Mouse (Mus musculus) myocyte (in vitro differentiated cells): Measurements from ENCODE around the gene Ric1. TPM values are rescaled to one million over a fixed set of nuclear protein-coding genes. Genes with fewer than 3 reads are reported as not detected.
A peak's percentile ranks its signal among the peaks of the same experiment; 100 is the strongest.

Source experiments
- H3K27me3 ChIP-seq: one replicate; pipeline ENCODE4 v1.6.1; 2011; ENCODE audit not compliant: control insufficient read depth, insufficient read depth, insufficient read length
- H3K36me3 ChIP-seq: one replicate; pipeline ENCODE4 v1.6.1; 2011; ENCODE audit not compliant: control insufficient read depth, insufficient read depth
- H3K4me2 ChIP-seq: one replicate; pipeline ENCODE4 v1.6.1; 2011; ENCODE audit warnings: low read depth, control low read depth
- H3K4me3 ChIP-seq: one replicate; pipeline ENCODE4 v1.5.1; 2011; ENCODE audit warnings: mild to moderate bottlenecking, control low read depth, moderate library complexity
- H3K79me2 ChIP-seq: one replicate; pipeline ENCODE4 v1.6.1; 2011; ENCODE audit not compliant: control insufficient read depth, insufficient read depth
- H3ac ChIP-seq: one replicate; pipeline ENCODE4 v1.6.1; 2011; ENCODE audit not compliant: control insufficient read depth, insufficient read length
- CEBPB ChIP-seq: IDR thresholded peaks from 2 replicates; pipeline ENCODE4 v1.6.1; 2011; ENCODE audit warnings: mild to moderate bottlenecking, moderate library complexity; ENCODE audit not compliant: poor library complexity, insufficient read depth, severe bottlenecking
- E2F4 ChIP-seq: IDR thresholded peaks from one replicate; pipeline ENCODE4 v1.6.1; 2011; ENCODE audit warnings: mild to moderate bottlenecking, control low read depth, moderate library complexity; ENCODE audit not compliant: insufficient read depth
- MAX ChIP-seq: IDR thresholded peaks from one replicate; pipeline ENCODE4 v1.6.1; 2011; ENCODE audit warnings: low read depth, mild to moderate bottlenecking, control low read depth
- MYOD1 ChIP-seq, 3 experiments: IDR thresholded peaks; one replicate each; pipeline ENCODE4 v1.6.1; 2011; ENCODE audit warnings: control low read depth in 2 of 3, low read depth in 2 of 3, mild to moderate bottlenecking in 2 of 3, moderate library complexity in 1 of 3; ENCODE audit not compliant: insufficient read length in 2 of 3, control insufficient read depth in 1 of 3
- MYOG ChIP-seq, 3 experiments: IDR thresholded peaks; one replicate each; pipeline ENCODE4 v1.6.1; 2011; ENCODE audit warnings: control low read depth in 2 of 3, low read depth in 2 of 3, mild to moderate bottlenecking in 2 of 3; ENCODE audit not compliant: insufficient read length in 2 of 3, control insufficient read depth in 1 of 3, insufficient read depth in 1 of 3
- POLR2A ChIP-seq: IDR thresholded peaks from one replicate; pipeline ENCODE4 v1.6.1; 2011; ENCODE audit warnings: low read depth, mild to moderate bottlenecking, control low read depth, moderate library complexity; ENCODE audit not compliant: insufficient read length
- POLR2AphosphoS2 ChIP-seq: IDR thresholded peaks from one replicate; pipeline ENCODE4 v1.6.1; 2011; ENCODE audit warnings: low read depth, control low read depth; ENCODE audit not compliant: insufficient read length
- REST ChIP-seq: IDR thresholded peaks from one replicate; pipeline ENCODE4 v1.6.1; 2011; ENCODE audit warnings: mild to moderate bottlenecking, control low read depth, moderate library complexity; ENCODE audit not compliant: insufficient read depth, insufficient read length
- SRF ChIP-seq: IDR thresholded peaks from one replicate; pipeline ENCODE4 v1.6.1; 2011; ENCODE audit warnings: low read depth; ENCODE audit not compliant: control insufficient read depth, insufficient read length
- TCF12 ChIP-seq: IDR thresholded peaks from one replicate; pipeline ENCODE4 v1.6.1; 2011; ENCODE audit warnings: mild to moderate bottlenecking, control low read depth; ENCODE audit not compliant: poor library complexity, insufficient read depth, severe bottlenecking
- TCF3 ChIP-seq: IDR thresholded peaks from one replicate; pipeline ENCODE4 v1.6.1; 2011; ENCODE audit warnings: low read depth, control low read depth; ENCODE audit not compliant: insufficient read length
- USF1 ChIP-seq: IDR thresholded peaks from one replicate; pipeline ENCODE4 v1.6.1; 2011; ENCODE audit warnings: low read depth, mild to moderate bottlenecking, control low read depth, moderate library complexity
- polyA plus RNA-seq: library from polyadenylated mRNA; unstranded; fragments of >200 nt; fragmentation: generic; extraction: Trizol; gene quantifications from one replicate; pipeline ENCODE4 v1.2.1, GENCODE M21; 2012; ENCODE audit warnings: missing spikeins

The Ric1 gene
- polyA plus RNA-seq, 1 experiment = 7.2 TPM

DNA sequence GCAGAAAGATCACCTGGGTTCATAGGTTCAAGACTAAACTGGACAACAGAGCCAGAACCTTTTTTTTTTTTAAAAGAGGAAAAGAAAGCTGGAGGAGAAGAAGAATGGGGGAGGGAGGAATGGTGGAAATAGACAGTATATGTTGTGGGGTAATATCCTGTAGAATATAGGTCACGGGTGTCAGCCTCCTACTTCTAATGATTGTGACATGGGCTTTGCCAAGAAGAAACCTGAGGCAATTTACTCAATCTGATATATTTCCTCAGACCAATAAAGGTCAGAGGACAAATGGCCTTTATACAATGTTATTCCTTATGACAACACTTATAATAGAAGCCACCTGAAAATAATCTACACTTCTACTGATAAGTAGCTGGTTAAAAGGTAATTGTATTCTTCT lies 21.7 kb upstream of the Ric1 start:
- H3K4me3 ChIP-seq = no peak overlapping the region
- no peak overlapping the region for H3K4me2 ChIP-seq
- H3K79me2 ChIP-seq = no peaks in the 10 kb centered on the region
- no peak overlapping the region for H3ac ChIP-seq
- peaks cover 4% of the 10 kb centered on the region for H3K27me3 ChIP-seq
- no peaks in the 10 kb centered on the region for H3K36me3 ChIP-seq
- TF ChIP-seq REST (no peak), MAX (no peak), MYOD1 (IDR thresholded peaks at IDR 0.05; ENCODE audit: control insufficient read depth in 1 of 3, insufficient read length in 2 of 3, low read depth in 2 of 3) (no peak), TCF12 (no peak)

DNA sequence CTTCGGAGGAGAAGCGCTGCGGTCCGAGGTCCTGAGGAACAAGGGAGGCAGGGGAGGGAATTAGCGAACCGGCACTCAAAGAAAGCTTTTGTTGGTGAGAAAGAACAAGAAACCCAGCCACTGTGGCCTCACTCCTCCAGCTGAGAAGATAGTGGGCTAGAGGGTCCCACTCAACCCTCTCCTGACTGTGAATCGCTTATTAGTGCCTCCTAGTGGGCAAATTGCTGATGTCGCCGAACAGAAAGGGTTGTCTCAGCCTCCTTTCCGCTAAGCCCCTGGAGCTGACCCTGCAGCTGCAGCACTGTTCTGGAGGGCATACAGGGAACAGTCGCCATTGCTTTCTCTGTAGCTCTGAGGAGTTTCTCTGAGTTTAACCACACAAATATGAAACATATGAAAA lies 21.0 kb upstream of the Ric1 start:
- Histone ChIP-seq H3K4me2 (peak overlapping the region; percentile 58), H3K36me3 (no peaks in the 10 kb centered on the region), H3K27me3 (peaks cover 4% of the 10 kb centered on the region), H3K79me2 (no peaks in the 10 kb centered on the region), H3K4me3 (no peak overlapping the region), H3ac (no peak overlapping the region)
- no peak for TF ChIP-seq USF1
- no peak for TF ChIP-seq POLR2AphosphoS2
- TF ChIP-seq TCF3 = no peak
- no peak for TF ChIP-seq MAX
- no peak for TF ChIP-seq POLR2A
- TF ChIP-seq E2F4 = no peak

GRCm38 (mm10) chr19:29501507-29501906 lies 20.6 kb upstream of the Ric1 start:
- Histone ChIP-seq H3K27me3 (peaks cover 4% of the 10 kb centered on the region), H3K4me3 (no peak overlapping the region), H3K4me2 (peak overlapping the region; percentile 58)

DNA sequence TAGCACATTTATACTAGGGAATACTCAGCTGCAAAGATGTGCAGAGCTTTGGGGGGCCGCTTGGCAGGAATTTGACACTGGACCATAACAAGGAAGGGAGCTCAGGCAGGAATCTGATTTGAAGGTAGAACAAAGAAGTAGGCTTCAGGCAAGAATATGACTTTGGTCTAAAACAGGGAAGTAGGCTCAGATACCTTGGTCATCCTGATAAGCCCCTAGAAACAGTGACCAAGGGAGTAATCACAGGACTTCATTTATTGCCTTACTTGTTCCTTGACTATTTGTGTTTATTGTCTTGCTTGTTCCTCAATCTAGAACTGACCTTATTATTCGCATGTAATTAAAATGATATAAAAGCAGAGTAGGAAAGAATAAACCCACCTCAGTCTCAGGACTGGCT lies 18.0 kb upstream of the Ric1 start:
- Histone ChIP-seq H3ac (no peak overlapping the region), H3K79me2 (no peaks in the 10 kb centered on the region), H3K27me3 (peaks cover 4% of the 10 kb centered on the region), H3K4me3 (no peak overlapping the region), H3K36me3 (no peaks in the 10 kb centered on the region), H3K4me2 (no peak overlapping the region)
- no peak for TF ChIP-seq USF1
- TF ChIP-seq POLR2A = no peak
- TF ChIP-seq SRF = no peak
- no peak for TF ChIP-seq MYOG (IDR thresholded peaks at IDR 0.05; ENCODE audit: control insufficient read depth in 1 of 3, insufficient read depth in 1 of 3, insufficient read length in 2 of 3, low read depth in 2 of 3)
- TF ChIP-seq MAX = no peak
- TF ChIP-seq MYOD1 (IDR thresholded peaks at IDR 0.05; ENCODE audit: control insufficient read depth in 1 of 3, insufficient read length in 2 of 3, low read depth in 2 of 3) = no peak
- TF ChIP-seq POLR2AphosphoS2 = no peak

More at GRCm38 (mm10) chr19:29501507-29501906, 20.6 kb upstream of the Ric1 start:
- no peaks in the 10 kb centered on the region for H3K36me3 ChIP-seq
- TF ChIP-seq REST (no peak), MYOD1 (IDR thresholded peaks at IDR 0.05; ENCODE audit: control insufficient read depth in 1 of 3, insufficient read length in 2 of 3, low read depth in 2 of 3) (no peak), POLR2A (no peak), MAX (no peak), POLR2AphosphoS2 (no peak), SRF (no peak), MYOG (IDR thresholded peaks at IDR 0.05; ENCODE audit: control insufficient read depth in 1 of 3, insufficient read depth in 1 of 3, insufficient read length in 2 of 3, low read depth in 2 of 3) (no peak), TCF3 (no peak), USF1 (no peak)
- H3ac ChIP-seq = no peak overlapping the region
- H3K79me2 ChIP-seq = no peaks in the 10 kb centered on the region

DNA sequence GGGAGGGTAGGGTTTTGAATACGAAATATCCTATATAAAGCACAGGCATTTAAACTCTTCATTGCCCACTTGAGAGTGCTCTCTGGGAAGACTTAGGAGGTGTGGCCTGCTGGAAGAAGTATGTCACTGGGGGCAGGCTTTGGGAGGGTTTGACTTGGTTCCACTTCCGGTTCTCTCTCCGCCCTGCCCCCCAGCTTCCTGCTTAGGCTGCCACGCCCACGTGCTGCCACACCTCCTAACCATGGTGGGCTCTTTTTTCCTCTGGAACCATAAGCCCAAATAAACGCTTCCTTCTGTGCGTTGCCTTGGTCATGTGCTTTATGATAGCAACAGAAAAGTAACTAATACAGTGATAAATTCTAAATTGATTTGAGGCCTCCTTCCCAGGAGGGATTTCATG lies 16.5 kb upstream of the Ric1 start:
- no peak overlapping the region for H3K4me2 ChIP-seq
- TF ChIP-seq CEBPB = no peak
- no peak for TF ChIP-seq REST
- no peak for TF ChIP-seq TCF3
- no peak for TF ChIP-seq MYOG (IDR thresholded peaks at IDR 0.05; ENCODE audit: control insufficient read depth in 1 of 3, insufficient read depth in 1 of 3, insufficient read length in 2 of 3, low read depth in 2 of 3)
- TF ChIP-seq TCF12 = no peak
- TF ChIP-seq MYOD1 (IDR thresholded peaks at IDR 0.05; ENCODE audit: control insufficient read depth in 1 of 3, insufficient read length in 2 of 3, low read depth in 2 of 3) = no peak
- TF ChIP-seq E2F4 = no peak
- TF ChIP-seq SRF = no peak
- TF ChIP-seq USF1 = no peak
- TF ChIP-seq POLR2AphosphoS2 = no peak
- TF ChIP-seq POLR2A = no peak
- no peak for TF ChIP-seq MAX
- H3ac ChIP-seq = no peak overlapping the region
- H3K4me3 ChIP-seq = no peak overlapping the region
- no peaks in the 10 kb centered on the region for H3K36me3 ChIP-seq
- peaks cover 4% of the 10 kb centered on the region for H3K27me3 ChIP-seq
- H3K79me2 ChIP-seq = no peaks in the 10 kb centered on the region
